Mouse (Mus musculus) leukemia stem cell, adult 10-12 weeks (primary cell): ENCODE measurements around the gene Gm14137. TPM values are rescaled to one million over a fixed set of nuclear protein-coding genes. Genes with fewer than 3 reads are reported as not detected.

Experiments
- polyA plus RNA-seq: library from polyadenylated mRNA; stranded (reverse); fragments of >175 nt; gene quantifications from 2 replicates; pipeline ENCODE4 v1.2.3, GENCODE M21; 2012; ENCODE audit warnings: low replicate concordance

Gene Gm14137
- 0.07 and 0.57 TPM in 2 replicates for polyA plus RNA-seq

DNA sequence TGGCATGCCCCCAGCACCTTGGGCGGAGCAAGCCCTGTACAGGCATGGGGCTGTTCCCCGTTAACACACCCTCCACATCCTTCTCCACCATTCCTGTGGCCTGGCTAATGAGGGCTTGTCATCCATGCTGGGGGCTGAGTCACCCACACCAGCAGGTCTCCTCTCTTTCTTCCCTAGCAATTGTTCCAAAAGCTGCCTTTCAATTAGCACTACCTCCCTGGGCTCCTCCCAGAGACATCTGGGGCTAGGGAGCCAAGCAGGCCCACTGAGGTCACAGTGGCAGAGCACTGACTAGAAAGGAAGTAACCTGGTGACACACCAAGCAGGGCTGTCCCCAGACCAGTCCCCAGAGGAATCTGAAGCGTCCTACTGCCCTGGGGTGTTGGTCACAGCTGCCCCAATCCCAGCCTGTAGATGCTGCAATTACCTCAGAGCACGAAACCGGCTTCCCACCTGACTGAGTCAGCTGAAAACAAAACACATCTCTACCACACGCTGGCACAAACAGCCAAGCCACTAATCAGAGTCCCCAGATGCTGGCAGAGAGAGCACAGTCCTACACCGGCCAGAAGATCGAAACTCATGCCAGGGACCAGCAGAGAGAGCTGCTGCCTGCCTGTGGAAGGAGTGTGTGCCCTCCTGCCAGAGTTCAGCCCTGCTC, at the start of gene Gm14137:
Gm14137 (plus strand) TSS at position 519 of the 661 bp plus-strand sequence.

DNA sequence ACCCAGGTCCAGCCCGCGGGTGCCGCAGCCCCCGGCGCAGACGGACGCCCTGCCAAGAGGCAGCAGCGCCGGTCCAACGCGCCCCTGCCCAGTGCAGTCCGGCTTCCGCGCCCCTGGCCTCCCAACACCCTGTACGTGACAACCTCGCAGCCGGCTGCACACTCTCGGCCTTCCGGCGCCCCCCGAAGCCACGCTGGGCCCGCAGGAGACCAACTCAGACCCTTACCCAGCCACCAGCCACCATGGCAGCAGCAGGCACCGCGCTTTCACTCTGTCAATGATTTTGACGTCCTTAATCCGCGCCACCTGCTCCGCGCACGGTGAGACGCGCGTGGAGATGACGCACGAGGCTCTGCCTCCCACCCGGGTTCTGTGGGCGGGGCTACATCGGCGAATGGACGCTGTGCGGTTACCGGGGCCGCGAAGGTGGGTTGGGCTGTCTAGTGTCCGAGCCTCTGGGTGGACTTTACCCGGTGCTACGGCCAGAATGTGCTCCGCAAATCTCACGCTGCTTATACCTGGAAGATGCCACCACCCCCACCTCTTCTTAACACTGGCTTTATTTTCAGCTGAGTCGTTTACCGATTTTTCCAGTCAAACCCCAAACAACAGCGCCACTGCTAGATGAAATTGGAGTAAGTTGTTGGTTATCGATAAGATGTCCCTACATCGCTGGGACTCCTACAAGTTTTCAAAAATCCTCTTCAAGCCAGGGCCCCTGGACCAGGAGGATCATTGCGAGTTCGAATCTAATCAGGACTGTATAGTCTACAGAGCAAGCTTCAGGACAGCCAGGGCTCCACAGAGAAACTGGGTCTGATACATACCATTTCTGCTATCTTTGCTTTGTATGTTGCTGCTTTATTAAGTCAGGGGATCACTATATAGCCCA, 17.4 kb upstream of the Gm14137 start, which contains the start of gene Rmdn3:
Rmdn3 (minus strand) TSS at position 354 of the 892 bp plus-strand sequence.

DNA sequence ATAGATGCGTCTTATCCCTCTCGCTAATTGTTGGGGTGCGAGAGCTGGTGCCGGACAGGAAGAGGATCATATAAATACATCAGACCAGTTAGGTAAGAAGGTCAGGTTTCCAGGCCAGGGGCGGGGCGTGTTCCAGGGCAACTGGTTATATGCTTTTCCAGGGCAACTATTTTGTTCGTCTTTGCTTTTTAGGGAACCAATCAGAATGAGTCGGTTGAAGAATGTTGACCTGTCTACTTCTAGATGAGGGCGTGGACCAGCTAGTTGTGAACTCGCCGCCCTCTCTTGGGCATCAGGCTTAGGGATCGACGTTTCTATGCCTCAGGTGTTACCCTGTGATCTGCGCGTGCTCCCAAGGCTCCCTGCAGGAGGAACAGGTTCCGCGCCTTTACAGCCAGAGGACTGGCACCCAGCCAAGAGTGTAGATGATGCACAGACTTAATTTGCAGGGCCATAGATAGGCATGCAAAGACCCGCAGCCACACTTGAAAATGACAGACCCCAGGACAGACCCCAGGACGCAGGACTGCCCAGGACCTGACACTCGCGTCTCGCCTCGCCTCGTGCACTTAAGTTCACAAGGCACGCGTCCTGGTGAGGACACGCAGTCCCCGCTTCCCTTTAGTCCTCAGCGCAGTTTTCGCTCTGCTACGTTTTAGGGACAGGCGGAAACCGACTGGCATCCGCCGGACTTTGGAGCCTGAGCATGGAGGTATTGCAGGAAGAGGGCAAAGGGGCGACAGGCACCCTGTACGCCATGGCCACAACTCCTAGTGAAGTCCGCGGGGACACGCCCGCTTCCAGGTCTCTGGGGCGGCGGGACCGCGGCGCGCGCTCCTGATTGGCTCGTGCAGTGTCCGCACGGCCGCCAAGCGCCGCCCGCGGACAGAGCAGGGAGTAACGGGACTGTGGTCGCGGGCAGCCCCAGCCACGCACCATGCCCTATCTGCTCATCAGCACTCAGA, 7.1 kb upstream of the Gm14137 start, which contains the start of gene Gchfr:
Gchfr (plus strand) TSS at position 873 of the 965 bp plus-strand sequence.

DNA sequence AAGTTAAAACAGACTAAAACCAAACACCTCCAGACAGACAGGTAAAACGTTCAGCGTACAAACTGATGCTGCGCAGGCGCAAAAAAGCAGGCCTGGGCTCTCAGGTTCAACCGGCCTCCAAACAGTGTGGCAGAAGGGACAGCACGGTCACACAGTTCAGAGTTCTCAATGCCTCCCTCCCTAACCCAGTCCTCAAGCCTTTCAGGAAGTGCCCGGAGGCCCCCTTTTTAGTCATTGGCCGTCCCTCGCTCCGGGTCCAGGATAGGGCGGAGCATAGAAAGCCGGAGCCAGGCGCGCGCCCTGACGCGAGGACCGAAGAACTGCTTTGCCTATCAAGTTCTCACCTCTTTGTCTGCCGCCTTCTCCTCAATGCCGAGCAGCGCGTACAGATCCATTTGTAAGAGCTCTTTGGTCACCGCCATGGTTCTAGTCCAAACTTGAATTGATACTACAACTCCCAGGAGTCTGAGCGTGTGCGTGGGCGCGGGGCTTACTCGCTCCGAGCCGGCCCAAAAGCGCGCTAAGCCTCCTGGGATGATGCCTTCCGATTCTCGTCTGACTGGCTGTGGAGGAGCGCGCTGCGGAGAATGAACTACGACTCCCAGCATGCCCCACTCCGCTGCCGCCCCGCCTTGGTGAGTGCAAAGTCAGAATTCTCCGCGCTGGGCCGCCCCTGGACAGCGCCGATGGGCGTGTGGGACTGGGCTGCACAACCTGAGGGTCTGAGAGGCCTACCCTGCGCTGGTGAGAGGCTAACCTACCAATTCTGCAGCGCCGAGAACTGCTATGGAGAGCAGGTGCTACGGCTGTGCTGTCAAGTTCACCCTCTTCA, 34.3 kb downstream of the Gm14137 start, which contains the start of the genes Zfyve19 and Dnajc17:
Zfyve19 (plus strand) TSS at position 274 of the 832 bp plus-strand sequence.
Dnajc17 (minus strand) TSS at position 452 of the 832 bp plus-strand sequence.

Other genes starting within 250 kb of the Gm14137 start
- gene Chst14, start 248.0 kb upstream of the Gm14137 start, polyA plus RNA-seq: 17.7 and 19.2 TPM in 2 replicates
- gene Ccdc32, start 145.1 kb upstream of the Gm14137 start, polyA plus RNA-seq: 10.2 and 15.1 TPM in 2 replicates
- 5.7 and 6.9 TPM in 2 replicates for gene Rpusd2, start 139.7 kb upstream of the Gm14137 start, polyA plus RNA-seq
- 10.0 and 26.4 TPM in 2 replicates for gene Knl1, start 127.4 kb upstream of the Gm14137 start, polyA plus RNA-seq
- gene Rad51, start 61.7 kb upstream of the Gm14137 start, polyA plus RNA-seq: 4.9 and 8.4 TPM in 2 replicates
- 16.2 and 33.0 TPM in 2 replicates for gene Rmdn3, start 17.5 kb upstream of the Gm14137 start, polyA plus RNA-seq
- gene Gchfr, start 6.7 kb upstream of the Gm14137 start, polyA plus RNA-seq: 1.4 TPM in 1 of 2 replicates, not detected in the other
- 10.3 and 20.3 TPM in 2 replicates for gene Zfyve19, start 34.1 kb downstream of the Gm14137 start, polyA plus RNA-seq
- gene Dnajc17, start 34.3 kb downstream of the Gm14137 start, polyA plus RNA-seq: 10.6 and 23.8 TPM in 2 replicates
- not detected in 2 replicates for gene Ppp1r14d, start 55.4 kb downstream of the Gm14137 start, polyA plus RNA-seq
- gene Spint1, start 62.9 kb downstream of the Gm14137 start, polyA plus RNA-seq: 0.13 and 0.59 TPM in 2 replicates
- gene Rhov, start 96.8 kb downstream of the Gm14137 start, polyA plus RNA-seq: 0.30 TPM in 1 of 2 replicates, not detected in the other
- gene Vps18, start 114.2 kb downstream of the Gm14137 start, polyA plus RNA-seq: 8.0 and 19.2 TPM in 2 replicates
- gene Dll4, start 151.3 kb downstream of the Gm14137 start, polyA plus RNA-seq: 1.1 and 1.5 TPM in 2 replicates
- gene Chac1, start 176.7 kb downstream of the Gm14137 start, polyA plus RNA-seq: 24.8 and 43.3 TPM in 2 replicates